Comparison of ENCODE assay signal across 8 mouse cellular contexts in genomic region chrX:166344228-166345015, GRCm38 (mm10).
DNase-seq lines count a peak whose midpoint lies in the region; ATAC-seq lines count a peak whose summit lies in the region.

No protein-coding gene starts in this region.

- intact Hi-C loops in gastrocnemius, postnatal 14 days (cut with DNase I; ENCODE audit: low total_unique reads): no loop called here

- 24% methylated on average over 10 of the region's 10 CpGs for WGBS in heart, embryonic 13.5 days
- WGBS in forebrain, embryonic 15.5 days: 24% methylated on average over 10 of the region's 10 CpGs
- whole genome bisulfite sequencing in neural tube, embryonic 15.5 days: 15% methylated on average over 10 of the region's 10 CpGs

- no peak for ATAC-seq in heart, embryonic 13.5 days (ENCODE audit: extremely low read depth, insufficient number of reproducible peaks, low FRiP score, low TSS enrichment)
- peak; percentile 95 for ATAC-seq in forebrain, embryonic 15.5 days (replicated peaks)
- ATAC-seq in neural tube, embryonic 15.5 days (ENCODE audit: low FRiP score): peak; percentile 91

- peak overlapping the region; percentile 3; the same call in 1 of the 2 replicates for H3K9ac ChIP-seq in heart, embryonic 13.5 days
- H3K9ac ChIP-seq in forebrain, embryonic 15.5 days (replicated peaks): peak overlapping the region; percentile 65
- H3K9ac ChIP-seq in neural tube, embryonic 15.5 days (replicated peaks): peak overlapping the region; percentile 51

- peak overlapping the region; percentile 27; the same call in 1 of the 2 replicates for H3K4me3 ChIP-seq in heart, embryonic 13.5 days
- H3K4me3 ChIP-seq in forebrain, embryonic 15.5 days: peak overlapping the region; percentile 49
- peak overlapping the region; percentile 44 for H3K4me3 ChIP-seq in neural tube, embryonic 15.5 days (replicated peaks)

- no peaks in the 10 kb centered on the region for H3K4me1 ChIP-seq in heart, embryonic 13.5 days
- H3K4me1 ChIP-seq in forebrain, embryonic 15.5 days: no peaks in the 10 kb centered on the region; the same call in 1 of the 2 replicates
- peaks cover 3% of the 10 kb centered on the region; the same call in 1 of the 2 replicates for H3K4me1 ChIP-seq in neural tube, embryonic 15.5 days

- H3K27ac ChIP-seq in heart, embryonic 13.5 days (replicated peaks): no peak overlapping the region
- peak overlapping the region; percentile 96 for H3K27ac ChIP-seq in forebrain, embryonic 15.5 days (replicated peaks)
- peak overlapping the region; percentile 86 for H3K27ac ChIP-seq in neural tube, embryonic 15.5 days (replicated peaks)

- no peaks in the 10 kb centered on the region for H3K27me3 ChIP-seq in heart, embryonic 13.5 days (replicated peaks)
- H3K27me3 ChIP-seq in forebrain, embryonic 15.5 days: no peaks in the 10 kb centered on the region
- H3K27me3 ChIP-seq in neural tube, embryonic 15.5 days (replicated peaks): peaks cover 4% of the 10 kb centered on the region; the same call in 1 of the 2 replicates

- peak overlapping the region; percentile 55 for H3K4me2 ChIP-seq in heart, embryonic 13.5 days
- peak overlapping the region; percentile 26 for H3K4me2 ChIP-seq in forebrain, embryonic 15.5 days (replicated peaks)
- peak overlapping the region; percentile 51 for H3K4me2 ChIP-seq in neural tube, embryonic 15.5 days

- no peaks in the 10 kb centered on the region for H3K9me3 ChIP-seq in heart, embryonic 13.5 days
- H3K9me3 ChIP-seq in forebrain, embryonic 15.5 days: no peaks in the 10 kb centered on the region
- no peaks in the 10 kb centered on the region for H3K9me3 ChIP-seq in neural tube, embryonic 15.5 days (replicated peaks)

- no peak for DNase-seq in heart, postnatal 4 days
- peak; percentile 67 for DNase-seq in cerebellum, adult 11-12 months
- DNase-seq in layer of hippocampus, postnatal 25 days (ENCODE audit: extremely low spot score in 1 of 2, low spot score in 1 of 2): peak; percentile 25 to 38
- DNase-seq in gastrocnemius, postnatal 14 days: no peak
- DNase-seq in spleen, postnatal 14 days (ENCODE audit: low spot score in 2 of 2): no peak

- no peaks in the 10 kb centered on the region for H3K36me3 ChIP-seq in heart, embryonic 13.5 days
- H3K36me3 ChIP-seq in forebrain, embryonic 15.5 days: no peaks in the 10 kb centered on the region
- no peaks in the 10 kb centered on the region for H3K36me3 ChIP-seq in neural tube, embryonic 15.5 days

Comparison
In these comparisons a context has a peak if more than half of its experiments do, and no peak if none do; other contexts are left out.
1. H3K9ac ChIP-seq: peak in every context shown above with its lines; median percentile 65 in forebrain, embryonic 15.5 days; 51 in neural tube, embryonic 15.5 days; 3 in heart, embryonic 13.5 days.
2. DNase-seq: peak in cerebellum, adult 11-12 months (single experiment) and layer of hippocampus, postnatal 25 days (2 of 2); none in heart, postnatal 4 days (single experiment), gastrocnemius, postnatal 14 days (single experiment) and spleen, postnatal 14 days (0 of 2).
3. Peak in every context shown above with its lines, with median percentiles within 50 percentile points of each other: H3K4me2 ChIP-seq and H3K4me3 ChIP-seq.